Mouse (Mus musculus) urinary bladder, postnatal 14 days (tissue): ENCODE data around the gene Ntn5.

Source experiments
- DNase-seq: peaks from one replicate; pipeline ENCODE4 v3.0.0; 2021; ENCODE audit warnings: low spot score

The Ntn5 gene

DNA sequence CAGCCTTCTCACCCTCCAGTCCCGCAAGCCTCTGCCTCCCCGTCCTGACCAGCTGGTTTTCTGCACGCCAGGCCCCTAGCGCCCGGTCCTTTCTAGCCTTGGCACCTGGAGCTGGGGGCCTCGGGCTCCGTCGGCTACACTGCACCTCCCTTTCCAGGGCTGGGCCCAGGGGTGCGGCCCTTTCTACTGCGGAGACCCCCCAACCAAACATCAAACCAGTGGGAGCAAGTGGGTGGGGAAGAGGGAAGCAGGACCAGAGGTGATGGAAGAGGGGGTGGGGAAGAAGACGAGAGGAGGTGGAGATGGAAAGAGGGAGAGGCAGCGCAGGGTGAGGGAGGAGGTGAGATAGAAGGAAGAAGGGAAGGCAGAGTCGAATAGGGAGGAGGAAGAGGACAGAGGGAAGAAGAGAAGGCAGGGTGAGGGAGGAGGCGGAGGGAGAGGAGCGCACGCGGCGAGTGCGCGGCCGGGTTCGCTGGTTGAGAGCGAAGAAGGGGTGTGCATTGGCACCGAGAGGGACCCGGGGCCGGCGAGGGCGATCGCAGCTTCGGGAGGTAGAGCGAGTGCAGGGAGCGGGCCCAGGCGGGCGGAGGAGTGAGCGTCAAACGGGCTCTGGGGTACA, 15.8 kb downstream of the Ntn5 start, which contains the start of gene Car11:
Gene Car11, plus strand, starts transcription at position 321 of the 619 bp plus-strand sequence.
- DNase-seq = no peak

DNA sequence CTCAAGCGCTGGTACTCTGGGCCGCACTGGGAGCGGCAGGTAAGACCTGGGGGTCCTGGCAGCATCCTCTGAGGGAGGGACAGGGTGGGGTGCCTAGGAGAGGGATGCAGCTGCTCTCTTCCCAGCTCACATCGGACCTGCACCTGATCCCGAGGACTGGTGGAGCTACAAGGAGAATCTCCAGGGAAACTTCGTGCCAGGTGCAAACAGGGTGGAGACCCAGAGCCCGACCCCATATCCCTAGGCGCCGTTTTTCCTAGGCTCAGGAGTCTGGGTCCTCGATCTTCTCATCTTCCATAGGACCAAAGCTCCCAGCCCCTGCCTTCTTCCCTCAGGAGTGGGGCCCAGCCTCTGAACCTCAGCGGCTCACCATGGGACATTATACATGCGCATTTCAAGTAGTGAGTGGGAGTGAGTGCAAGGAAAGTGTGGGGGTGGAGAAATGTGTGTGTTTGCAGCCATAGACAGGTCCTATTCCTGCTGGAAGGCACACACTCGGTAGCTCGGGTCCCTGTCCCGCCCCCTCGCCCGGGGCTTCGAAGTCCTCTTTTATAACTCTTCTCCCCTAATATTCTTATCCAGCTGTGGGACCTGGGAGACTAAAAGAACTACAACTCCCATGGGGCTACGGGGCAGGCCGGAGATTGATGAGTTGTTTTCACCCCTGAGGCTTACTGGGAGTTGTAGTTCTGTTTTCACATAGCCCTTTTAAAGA, 16.6 kb downstream of the Ntn5 start:
- DNase-seq = peak; percentile 76

DNA sequence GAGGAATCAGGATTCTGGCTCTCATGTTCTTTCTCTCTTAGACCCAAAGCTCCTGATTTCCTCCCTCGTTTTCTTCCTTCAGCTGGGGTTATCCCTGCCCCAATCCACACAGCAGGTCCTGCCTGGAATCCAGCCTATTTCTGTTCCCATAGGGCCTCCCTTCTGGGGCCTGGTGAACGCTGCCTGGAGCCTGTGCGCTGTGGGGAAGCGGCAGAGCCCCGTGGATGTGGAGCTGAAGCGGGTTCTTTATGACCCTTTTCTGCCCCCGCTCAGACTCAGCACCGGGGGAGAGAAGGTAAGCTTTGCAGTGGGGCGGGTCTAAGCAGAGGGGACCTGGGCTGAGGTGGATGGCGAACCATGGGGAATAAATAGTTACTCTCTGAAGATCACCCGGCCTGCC, 17.2 kb downstream of the Ntn5 start:
- DNase-seq = no peak

DNA sequence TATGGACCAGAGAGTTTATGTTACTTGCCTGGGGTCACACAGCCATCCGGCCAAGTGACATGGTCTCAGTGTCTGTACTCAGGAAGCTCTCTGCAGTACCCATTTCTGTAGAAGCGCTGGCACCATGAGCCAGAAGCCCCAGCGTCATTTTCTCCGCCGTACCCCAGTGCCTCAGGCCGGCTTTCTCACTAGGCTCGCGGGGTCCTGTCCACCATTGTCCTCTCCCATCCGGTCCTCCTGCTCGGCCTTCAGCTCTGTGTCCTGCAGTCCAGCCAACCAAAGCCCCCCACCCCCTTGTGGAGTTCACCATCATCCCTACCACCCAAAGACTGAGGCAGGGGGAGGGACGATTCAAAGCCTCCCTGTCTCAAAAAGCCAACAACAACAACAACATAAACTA, 17.8 kb downstream of the Ntn5 start:
- no peak for DNase-seq

DNA sequence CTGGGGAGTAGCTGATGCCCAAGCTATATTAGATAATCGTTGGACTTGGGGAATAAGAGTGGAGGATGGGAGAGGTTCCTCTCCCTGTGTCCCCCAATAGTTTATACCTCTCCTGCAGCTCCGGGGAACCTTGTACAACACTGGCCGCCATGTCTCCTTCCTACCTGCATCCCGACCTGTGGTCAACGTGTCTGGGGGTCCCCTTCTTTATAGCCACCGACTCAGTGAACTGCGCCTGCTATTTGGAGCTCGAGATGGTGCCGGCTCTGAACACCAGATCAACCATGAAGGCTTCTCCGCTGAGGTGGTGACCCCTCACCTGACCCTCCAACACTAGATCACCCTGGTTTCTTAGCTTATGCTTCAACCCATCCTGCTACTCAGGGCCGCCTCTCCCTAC, 18.5 kb downstream of the Ntn5 start:
- no peak for DNase-seq

DNA sequence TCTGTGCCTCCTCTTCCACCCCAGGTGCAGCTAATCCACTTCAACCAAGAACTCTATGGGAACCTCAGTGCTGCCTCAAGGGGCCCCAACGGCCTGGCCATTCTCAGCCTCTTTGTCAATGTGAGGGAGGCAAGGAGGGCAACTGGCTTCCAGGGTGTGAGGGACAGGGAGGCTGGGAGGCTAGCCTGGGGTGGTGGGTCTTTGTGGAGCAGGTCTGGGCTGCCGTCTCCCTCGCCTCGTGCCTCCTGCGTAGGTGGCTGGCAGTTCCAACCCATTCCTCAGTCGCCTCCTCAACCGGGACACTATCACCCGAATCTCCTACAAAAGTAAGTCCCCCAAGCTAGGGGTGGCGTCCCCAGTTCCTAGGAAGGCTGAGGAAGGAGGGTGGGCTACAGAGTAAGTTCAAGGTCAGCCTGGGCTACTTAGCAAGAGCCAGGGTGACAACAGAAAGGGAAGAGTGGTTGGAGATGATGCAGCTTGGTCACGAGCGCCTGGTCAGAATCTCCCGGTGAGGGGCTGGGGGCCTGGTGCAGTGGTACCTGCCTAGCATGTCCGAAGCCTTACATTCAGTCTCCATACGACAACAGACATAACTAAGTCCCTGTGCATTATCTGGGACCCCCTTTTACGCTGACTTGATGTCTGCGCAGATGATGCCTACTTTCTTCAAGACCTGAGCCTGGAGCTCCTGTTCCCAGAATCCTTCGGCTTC, 19.1 kb downstream of the Ntn5 start:
- DNase-seq = no peak

DNA sequence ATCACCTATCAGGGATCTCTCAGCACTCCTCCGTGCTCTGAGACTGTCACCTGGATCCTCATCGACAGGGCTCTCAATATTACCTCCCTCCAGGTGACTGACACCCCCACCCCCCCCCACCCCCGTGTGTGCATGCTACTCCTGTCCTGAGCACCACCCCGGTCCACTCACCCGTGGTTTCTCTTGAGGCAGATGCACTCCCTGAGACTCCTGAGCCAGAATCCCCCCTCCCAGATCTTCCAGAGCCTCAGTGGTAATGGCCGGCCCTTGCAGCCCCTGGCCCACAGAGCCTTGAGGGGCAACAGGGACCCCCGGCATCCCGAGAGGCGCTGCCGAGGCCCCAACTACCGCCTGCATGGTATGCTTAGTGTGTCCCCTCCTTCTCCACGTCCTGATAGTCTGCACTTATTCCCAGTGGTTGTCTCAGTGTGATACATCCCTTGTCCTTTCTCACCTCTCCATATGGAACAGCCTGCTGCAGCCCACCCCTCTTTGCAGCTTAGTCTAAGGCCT, 19.8 kb downstream of the Ntn5 start:
- no peak for DNase-seq

DNA sequence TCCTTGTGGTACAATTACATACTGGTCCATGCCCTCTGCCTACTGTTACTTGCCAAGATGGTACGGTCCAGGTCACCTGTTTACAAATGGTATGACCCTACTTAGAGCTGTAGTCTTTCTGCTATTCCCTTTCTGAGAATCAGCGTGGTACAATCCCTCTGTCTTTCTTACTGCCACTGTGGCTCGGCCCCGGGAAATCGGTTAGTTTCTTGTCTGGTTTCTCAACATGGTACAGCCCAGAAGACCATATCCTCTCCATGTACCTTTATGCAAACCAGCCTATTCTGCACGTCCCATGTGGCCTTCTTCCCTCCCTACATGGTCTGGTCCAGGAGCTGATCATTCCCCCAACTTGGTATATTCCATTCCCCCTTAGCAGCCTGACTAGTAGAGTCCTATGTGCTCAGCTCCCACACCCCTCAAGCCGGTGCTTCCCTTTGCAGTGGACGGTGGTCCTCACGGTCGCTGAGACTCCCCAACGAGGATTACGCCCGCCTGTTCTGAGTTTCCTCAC, 20.3 kb downstream of the Ntn5 start:
- DNase-seq = peak; percentile 60

DNA sequence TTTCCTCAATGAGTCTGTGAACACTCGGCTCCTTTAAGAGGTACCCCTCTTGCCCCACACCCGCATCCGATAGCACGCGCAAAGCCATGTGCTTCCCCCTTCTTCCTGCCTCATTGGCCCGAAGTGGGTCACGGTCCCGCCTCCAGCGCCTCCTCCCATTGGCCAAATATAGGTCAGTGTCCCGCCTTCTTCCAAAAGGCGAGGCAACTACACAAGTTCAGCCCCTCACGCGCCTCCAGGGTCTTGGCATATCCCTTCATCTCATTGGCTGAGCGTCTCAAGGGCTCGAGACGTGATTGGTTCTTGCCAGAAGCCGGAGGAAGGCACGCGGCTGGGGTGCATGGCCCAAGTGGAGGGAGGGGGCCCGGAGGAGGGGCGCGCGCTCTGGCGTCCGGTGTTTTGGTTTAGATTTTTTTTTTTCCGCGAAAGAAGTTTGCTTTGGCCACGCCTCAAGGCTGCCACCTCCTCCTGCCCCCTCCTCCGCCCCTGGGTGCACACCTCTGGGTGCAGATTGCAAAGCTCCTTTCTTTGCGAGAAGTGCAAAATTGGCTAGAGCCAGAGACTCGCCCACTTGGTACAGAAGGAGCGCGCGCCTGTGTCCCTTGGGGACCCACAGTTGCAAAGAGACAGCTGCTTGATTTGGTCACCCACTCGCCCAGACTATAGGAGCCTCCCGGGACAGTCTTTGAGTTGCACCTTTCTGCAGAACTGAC, 21.1 kb downstream of the Ntn5 start, which contains the start of gene Dbp:
Gene Dbp, plus strand, starts transcription at position 359 of the 713 bp plus-strand sequence.
- peak; percentile 99 for DNase-seq

DNA sequence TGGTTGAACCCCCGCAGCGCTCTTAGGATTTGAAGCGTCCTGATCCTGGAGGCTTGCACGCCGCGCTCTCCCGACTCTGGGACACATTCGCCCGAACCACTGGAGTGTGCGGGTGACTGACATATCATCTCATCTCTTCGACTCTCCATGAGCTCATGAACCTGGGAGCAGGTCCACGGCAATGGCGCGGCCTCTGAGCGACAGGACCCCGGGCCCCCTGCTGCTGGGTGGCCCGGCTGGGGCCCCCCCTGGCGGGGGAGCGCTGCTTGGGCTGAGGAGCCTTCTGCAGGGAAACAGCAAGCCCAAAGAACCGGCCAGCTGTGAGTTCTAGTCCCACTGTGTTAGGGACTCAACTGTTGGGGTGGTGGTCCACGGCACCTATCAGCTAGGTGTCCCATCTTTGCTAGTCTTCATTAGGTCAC, 21.6 kb downstream of the Ntn5 start:
- DNase-seq = no peak

DNA sequence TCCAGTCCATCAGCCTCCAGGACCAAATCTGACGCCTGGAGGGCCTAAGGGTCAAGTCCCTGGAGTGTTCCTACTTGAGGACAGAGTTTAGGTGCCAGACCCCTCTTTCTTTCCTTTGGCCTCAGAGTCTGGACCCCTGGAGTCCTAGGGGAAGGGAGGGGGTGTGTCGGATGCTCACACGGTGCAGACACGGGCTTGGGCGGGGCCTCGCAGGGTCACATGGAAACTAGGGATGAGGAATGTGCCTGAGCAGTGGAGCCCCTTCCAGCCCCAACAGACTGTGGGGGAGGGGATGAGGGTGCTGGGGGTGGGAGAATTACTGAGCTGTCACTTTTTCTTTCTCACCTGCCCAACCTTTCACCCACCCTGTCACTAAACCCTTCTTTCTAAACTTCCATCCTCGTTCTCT, 22.1 kb downstream of the Ntn5 start:
- peak; percentile 82 for DNase-seq

DNA sequence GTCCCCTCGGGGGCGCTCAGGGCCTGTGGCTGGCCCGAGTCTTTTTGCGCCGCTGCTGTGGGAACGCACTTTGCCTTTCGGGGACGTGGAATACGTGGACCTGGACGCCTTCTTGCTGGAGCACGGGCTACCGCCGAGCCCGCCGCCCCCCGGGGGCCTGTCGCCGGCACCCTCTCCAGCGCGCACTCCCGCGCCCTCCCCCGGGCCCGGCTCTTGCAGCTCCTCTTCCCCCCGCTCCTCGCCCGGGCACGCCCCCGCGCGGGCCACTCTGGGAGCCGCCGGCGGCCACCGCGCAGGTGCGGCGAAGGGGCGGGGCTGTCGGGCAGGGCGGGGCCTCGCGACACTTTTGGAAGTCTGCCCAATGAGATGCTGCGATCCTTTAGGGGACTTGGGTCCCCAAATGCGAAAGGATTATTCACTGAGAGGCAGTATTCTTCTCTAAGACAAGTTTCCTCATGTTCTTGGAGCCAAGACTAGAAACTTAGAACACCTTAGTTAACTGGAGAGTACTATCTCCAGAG, 23.0 kb downstream of the Ntn5 start:
- peak; percentile 89 for DNase-seq

DNA sequence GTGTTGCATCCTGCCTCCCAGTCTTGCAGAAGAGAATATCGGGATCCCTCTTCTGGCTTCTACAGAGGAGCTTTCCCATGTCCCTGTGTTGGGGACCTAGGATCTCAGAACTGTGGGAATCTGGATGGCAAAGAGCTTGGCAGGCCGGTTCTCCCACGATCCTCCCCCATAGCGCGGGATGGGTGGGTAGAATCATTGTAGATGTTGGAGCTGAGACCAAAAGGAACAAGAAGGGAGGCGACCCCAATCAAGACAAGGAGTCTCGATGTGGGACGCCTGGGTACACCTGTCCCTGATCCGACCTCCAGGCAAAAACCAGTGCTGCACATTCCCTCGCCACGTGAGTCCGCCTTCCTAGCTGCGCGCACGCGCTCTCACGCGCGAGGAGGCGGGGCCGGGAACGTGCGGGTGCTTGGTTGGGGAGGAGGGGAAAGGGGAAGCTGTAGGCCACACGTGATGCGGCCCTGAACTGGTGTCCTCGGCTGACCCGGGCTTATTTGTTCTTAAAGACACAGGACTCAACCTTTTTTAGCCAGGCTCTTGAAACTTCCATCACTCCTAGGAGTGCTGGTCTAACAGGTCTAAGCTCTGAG, 23.6 kb downstream of the Ntn5 start:
- DNase-seq = peak; percentile 97

DNA sequence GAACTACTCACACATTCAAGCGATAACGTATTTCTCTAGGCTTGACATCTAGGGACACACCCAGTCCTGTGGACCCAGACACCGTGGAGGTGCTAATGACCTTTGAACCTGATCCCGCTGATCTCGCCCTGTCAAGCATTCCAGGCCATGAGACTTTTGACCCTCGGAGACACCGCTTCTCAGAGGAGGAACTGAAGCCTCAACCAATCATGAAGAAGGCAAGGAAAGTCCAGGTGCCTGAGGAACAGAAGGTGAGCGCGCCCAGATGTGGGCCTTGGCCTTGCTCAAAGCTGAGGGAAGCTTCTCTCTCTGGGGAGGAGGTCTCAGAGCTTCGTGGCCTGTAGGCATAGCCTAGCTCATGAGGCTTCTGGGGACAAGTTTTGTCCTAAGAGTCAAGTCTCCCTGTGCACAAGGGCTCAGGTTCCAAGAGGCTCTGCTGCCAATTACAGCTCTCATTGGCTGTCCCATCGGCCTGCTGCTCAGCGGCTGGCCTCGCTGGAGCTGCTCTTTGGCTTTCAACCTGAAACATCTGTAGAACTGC, 24.5 kb downstream of the Ntn5 start:
- DNase-seq = no peak

DNA sequence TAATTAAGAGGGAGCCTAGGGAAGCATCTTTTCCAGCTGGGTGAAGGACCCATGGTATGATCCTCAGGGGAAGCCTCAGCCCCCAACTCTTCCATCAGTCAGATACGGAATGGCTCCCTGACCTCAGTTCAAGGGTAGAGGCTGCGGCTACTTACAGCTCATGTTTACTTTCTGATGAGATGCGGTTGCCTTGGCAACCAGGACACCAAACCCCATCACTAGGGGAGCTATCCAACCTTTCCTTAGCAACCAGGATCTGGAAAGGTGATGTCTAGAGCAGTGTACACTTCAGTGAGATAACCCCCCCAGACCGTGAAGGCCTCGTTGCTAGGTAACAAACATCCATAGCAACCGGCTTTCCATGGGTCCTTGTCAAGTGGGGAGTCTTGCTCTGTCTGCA, 25.2 kb downstream of the Ntn5 start:
- DNase-seq = no peak

DNA sequence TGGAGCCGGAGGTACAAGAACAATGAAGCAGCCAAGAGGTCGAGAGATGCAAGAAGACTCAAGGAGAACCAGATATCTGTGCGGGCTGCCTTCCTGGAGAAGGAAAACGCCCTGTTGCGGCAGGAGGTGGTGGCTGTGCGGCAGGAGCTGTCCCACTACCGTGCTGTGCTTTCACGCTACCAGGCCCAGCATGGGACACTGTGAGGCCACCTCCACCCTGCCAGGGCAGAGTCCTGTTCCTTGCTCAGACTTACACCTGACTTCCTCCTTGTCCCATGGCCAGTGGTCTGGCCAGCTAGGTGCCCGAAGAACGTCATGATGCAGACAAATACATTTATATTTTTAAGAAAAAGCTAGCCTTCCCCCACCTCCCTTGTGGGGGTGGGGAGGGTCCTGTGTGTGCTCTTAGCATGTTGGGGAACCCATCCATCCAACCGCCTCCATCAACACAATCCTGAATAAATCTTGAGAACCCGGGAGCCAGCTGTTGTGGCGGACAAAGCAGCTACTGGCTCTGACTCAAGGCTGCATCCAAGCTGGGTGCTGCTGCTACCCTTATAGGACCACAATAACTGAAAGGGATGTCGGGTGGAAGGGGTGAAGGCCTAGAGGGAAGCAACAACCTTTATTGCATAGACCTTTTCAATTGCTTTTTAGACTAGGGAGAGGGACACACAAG, 26.0 kb downstream of the Ntn5 start:
- DNase-seq = no peak

DNA sequence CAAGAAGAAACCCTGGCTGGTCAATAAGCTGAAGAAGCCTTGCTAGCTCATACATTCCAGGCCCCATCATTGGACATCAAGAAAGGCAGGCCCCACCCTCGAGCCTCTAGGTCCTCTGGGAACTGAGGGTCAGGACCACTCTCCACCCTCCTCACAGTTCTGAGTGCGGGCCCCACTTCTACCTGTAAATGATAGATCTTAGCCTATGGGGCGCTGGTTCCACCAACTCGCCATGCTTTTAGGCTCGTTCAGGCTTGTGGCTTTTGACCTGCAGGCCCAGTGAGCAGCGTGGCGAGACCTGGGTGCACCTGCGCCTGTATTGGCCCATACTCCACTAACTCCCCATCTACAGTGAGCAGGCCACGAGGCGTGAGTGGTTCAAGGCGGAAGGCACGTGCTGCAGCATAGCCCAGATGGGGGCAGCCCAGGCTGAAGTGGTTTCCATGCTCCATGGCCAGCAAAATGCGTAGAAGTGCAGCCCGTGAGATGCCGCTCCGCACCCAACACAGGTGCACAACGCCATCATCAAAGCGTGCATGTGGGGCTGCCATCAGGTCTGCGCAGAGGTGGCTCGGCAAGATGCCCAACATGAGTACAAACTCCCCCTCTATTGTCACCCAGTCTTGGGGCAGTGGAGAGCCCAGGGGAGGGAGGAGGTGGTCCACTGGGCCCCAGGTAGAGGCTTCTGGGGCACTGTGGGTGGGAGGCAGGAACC, 26.8 kb downstream of the Ntn5 start:
- no peak for DNase-seq

DNA sequence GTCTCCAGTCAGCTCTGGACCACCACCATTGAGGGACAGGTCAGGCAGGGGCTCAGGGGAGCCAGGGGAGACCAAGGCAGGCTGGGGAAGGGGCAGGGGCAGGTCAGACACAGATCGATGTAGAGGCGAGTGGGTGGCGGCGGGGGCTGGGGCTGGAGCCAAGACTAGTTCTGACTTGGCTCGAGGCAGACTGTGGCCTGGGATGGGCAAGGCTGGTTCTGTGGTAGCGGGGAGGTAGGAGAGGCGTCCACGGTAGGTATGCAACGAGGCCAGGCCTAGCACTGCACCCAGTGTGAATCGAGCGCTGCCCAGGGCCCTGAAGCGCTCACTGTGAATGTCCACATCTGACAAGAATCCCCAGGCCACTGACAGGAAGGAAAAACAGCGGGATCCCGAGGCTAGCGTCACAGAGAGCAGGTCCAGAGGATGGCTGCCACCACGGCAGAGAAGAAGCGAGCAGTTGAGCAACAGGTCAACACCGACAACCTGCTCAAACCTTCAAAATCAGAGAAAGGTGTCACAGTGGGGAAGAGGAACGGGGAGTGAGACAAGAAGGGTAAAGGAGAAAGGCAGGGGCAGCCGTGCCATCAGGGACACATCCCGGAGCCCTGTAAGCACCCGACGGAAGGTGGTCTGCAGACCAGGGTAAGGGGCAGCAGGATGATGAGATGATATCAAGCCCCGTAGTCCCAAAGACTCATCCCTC, 27.6 kb downstream of the Ntn5 start:
- no peak for DNase-seq
